ENCODE assay signal across 15 mouse cellular contexts in genomic region chr6:28102608-28103316, GRCm38 (mm10). TPM values are rescaled to one million over a fixed set of nuclear protein-coding genes. Genes with fewer than 3 reads are reported as not detected.
"Had no signal": no experiment of that assay in that cellular context is flagged by ENCODE, and none has a peak within 500 bp of the region (broad histone marks: within the 10 kb centered on the region; RNA-seq: fewer than 3 reads in every experiment).

No protein-coding gene starts in this region.

- DNase-seq: kidney, adult 8-10 months; kidney, postnatal 25 days; layer of hippocampus, adult 9-11 months; layer of hippocampus, postnatal 36 days; lung, embryonic 14.5 days; lung, postnatal 10 days; right cerebral cortex, adult 18-20 months; right cerebral cortex, postnatal 25 days; thymus, postnatal 4 days had no signal

- H3K4me3 ChIP-seq: limb, embryonic 15.5 days; liver, embryonic 12.5 days; megakaryocyte, embryonic 14.5 days; neural tube, embryonic 13.5 days had no signal

- H3K27ac ChIP-seq: limb, embryonic 15.5 days; liver, embryonic 12.5 days; macrophage; neural tube, embryonic 13.5 days had no signal

- ATAC-seq: liver, embryonic 12.5 days had no signal

- H3K9me3 ChIP-seq: limb, embryonic 15.5 days; liver, embryonic 12.5 days; neural tube, embryonic 13.5 days had no signal

- H3K4me2 ChIP-seq: limb, embryonic 15.5 days; liver, embryonic 12.5 days; lung, embryonic 14.5 days; neural tube, embryonic 13.5 days had no signal

- H3K9ac ChIP-seq: limb, embryonic 15.5 days; liver, embryonic 12.5 days; lung, embryonic 14.5 days; neural tube, embryonic 13.5 days had no signal

- H3K4me1 ChIP-seq: limb, embryonic 15.5 days; liver, embryonic 12.5 days; megakaryocyte, embryonic 14.5 days; neural tube, embryonic 13.5 days had no signal

- H3K36me3 ChIP-seq: limb, embryonic 15.5 days; liver, embryonic 12.5 days; neural tube, embryonic 13.5 days had no signal

- H3K27me3 ChIP-seq: limb, embryonic 15.5 days; liver, embryonic 12.5 days; megakaryocyte, embryonic 14.5 days; neural tube, embryonic 13.5 days had no signal

RNA-seq across cellular contexts. Expression of gene Grm8, which starts 32.2 kb away (rescaled TPM):
- total RNA-seq: monocyte, adult 5-6 weeks had no signal
- polyA plus RNA-seq: lung, embryonic 14.5 days; macrophage had no signal
